In genomic region chr8:94140266-94140795, GRCm38 (mm10) we compare ENCODE assay signal across 30 mouse cellular contexts. TPM values are rescaled to one million over a fixed set of nuclear protein-coding genes. Genes with fewer than 3 reads are reported as not detected.
DNase-seq lines count a peak whose midpoint lies in the region; ATAC-seq lines count a peak whose summit lies in the region.
"Had no signal": no experiment of that assay in that cellular context is flagged by ENCODE, and none has a peak within 500 bp of the region (broad histone marks: within the 10 kb centered on the region; RNA-seq: fewer than 3 reads in every experiment).

No protein-coding gene starts in this region.

- DNase-seq in adrenal gland, adult 2 months = peak; percentile 55
- no peak for DNase-seq in adrenal gland, postnatal 4 days (ENCODE audit: low spot score in 2 of 2)
- peak; percentile 19 for DNase-seq in gastrocnemius, adult 18-20 months (ENCODE audit: low spot score)
- no peak for DNase-seq in gastrocnemius, postnatal 4 days (ENCODE audit: low spot score in 2 of 2)
- peak; percentile 18 for DNase-seq in gastrocnemius, postnatal 14 days
- DNase-seq: cerebellum, adult 11-12 months; cerebellum, adult 8-10 months; cerebellum, postnatal 10 days; cerebellum, postnatal 36 days; embryo, embryonic 11 days; heart, adult 18-20 months; heart, postnatal 10 days; heart, postnatal 4 days; kidney, adult 11 months; kidney, adult 8-10 months had no signal

- H3K4me3 ChIP-seq in midbrain, embryonic 16.5 days (ENCODE audit: low read depth, low read length) = no peak overlapping the region
- H3K4me3 ChIP-seq: embryonic facial prominence, embryonic 10.5 days; embryonic facial prominence, embryonic 13.5 days; erythroblast, embryonic 14.5 days; forebrain, embryonic 12.5 days; forebrain, embryonic 15.5 days; heart, embryonic 12.5 days; heart, embryonic 15.5 days; hindbrain, embryonic 12.5 days; hindbrain, embryonic 15.5 days; intestine, embryonic 15.5 days had no signal

- H3K36me3 ChIP-seq in midbrain, embryonic 16.5 days (ENCODE audit: control insufficient read depth, insufficient read depth, low read length) = no peaks in the 10 kb centered on the region
- H3K36me3 ChIP-seq: embryonic facial prominence, embryonic 10.5 days; embryonic facial prominence, embryonic 13.5 days; forebrain, embryonic 12.5 days; forebrain, embryonic 15.5 days; heart, embryonic 12.5 days; heart, embryonic 15.5 days; hindbrain, embryonic 12.5 days; hindbrain, embryonic 15.5 days; intestine, embryonic 15.5 days had no signal

- no peak overlapping the region for H3K9ac ChIP-seq in midbrain, embryonic 16.5 days (ENCODE audit: low read depth, low read length)
- H3K9ac ChIP-seq: embryonic facial prominence, embryonic 13.5 days; forebrain, embryonic 12.5 days; forebrain, embryonic 15.5 days; heart, embryonic 12.5 days; heart, embryonic 15.5 days; hindbrain, embryonic 12.5 days; hindbrain, embryonic 15.5 days; intestine, embryonic 15.5 days had no signal

- H3K9me3 ChIP-seq in midbrain, embryonic 16.5 days (replicated peaks; ENCODE audit: control insufficient read depth, low read length, poor library complexity, severe bottlenecking) = no peaks in the 10 kb centered on the region
- H3K9me3 ChIP-seq: embryonic facial prominence, embryonic 10.5 days; embryonic facial prominence, embryonic 13.5 days; forebrain, embryonic 12.5 days; forebrain, embryonic 15.5 days; heart, embryonic 15.5 days; hindbrain, embryonic 12.5 days; hindbrain, embryonic 15.5 days; intestine, embryonic 15.5 days had no signal

- intact Hi-C loops in gastrocnemius, postnatal 14 days (cut with DNase I; ENCODE audit: low total_unique reads) = no loop called here

- H3K27me3 ChIP-seq in midbrain, embryonic 16.5 days (ENCODE audit: control insufficient read depth, insufficient read depth, low read depth, low read length) = no peaks in the 10 kb centered on the region
- H3K27me3 ChIP-seq: embryonic facial prominence, embryonic 13.5 days; forebrain, embryonic 12.5 days; forebrain, embryonic 15.5 days; heart, embryonic 15.5 days; hindbrain, embryonic 15.5 days; intestine, embryonic 15.5 days had no signal

- H3K4me2 ChIP-seq in midbrain, embryonic 16.5 days (ENCODE audit: low read length) = no peak overlapping the region
- H3K4me2 ChIP-seq: embryonic facial prominence, embryonic 13.5 days; forebrain, embryonic 12.5 days; forebrain, embryonic 15.5 days; heart, embryonic 12.5 days; heart, embryonic 15.5 days; hindbrain, embryonic 12.5 days; hindbrain, embryonic 15.5 days; intestine, embryonic 15.5 days had no signal

- H3K27ac ChIP-seq in midbrain, embryonic 16.5 days (ENCODE audit: low read length) = no peak overlapping the region
- H3K27ac ChIP-seq: embryonic facial prominence, embryonic 10.5 days; embryonic facial prominence, embryonic 13.5 days; forebrain, embryonic 12.5 days; forebrain, embryonic 15.5 days; heart, embryonic 15.5 days; hindbrain, embryonic 12.5 days; hindbrain, embryonic 15.5 days; intestine, embryonic 15.5 days had no signal

- no peaks in the 10 kb centered on the region for H3K4me1 ChIP-seq in midbrain, embryonic 16.5 days (ENCODE audit: control insufficient read depth, insufficient read depth, low read length)
- H3K4me1 ChIP-seq: forebrain, embryonic 12.5 days; forebrain, embryonic 15.5 days; heart, embryonic 12.5 days; heart, embryonic 15.5 days; hindbrain, embryonic 12.5 days; hindbrain, embryonic 15.5 days had no signal

- no peak for ATAC-seq in midbrain, embryonic 16.5 days
- ATAC-seq: activated CD4-positive, CD25-positive, alpha-beta regulatory T cell, adult 4 months; forebrain, embryonic 15.5 days; intestine, embryonic 15.5 days had no signal

- 81% methylated on average over 4 of the region's 4 CpGs for WGBS in midbrain, embryonic 16.5 days

RNA-seq across cellular contexts. Expression of gene Mt4, which starts 3.3 kb away (rescaled TPM):
- total RNA-seq in adrenal gland, adult 2 months (2021) = not detected
- polyA plus RNA-seq in adrenal gland, adult 2 months (2012; rRNA removed) = not detected in 2 replicates
- total RNA-seq in adrenal gland, postnatal 4 days (2021) = not detected
- not detected for total RNA-seq in gastrocnemius, adult 18-20 months (2021)
- total RNA-seq in gastrocnemius, postnatal 4 days (2021) = not detected
- not detected for total RNA-seq in gastrocnemius, postnatal 14 days (2021)
- not detected in 2 replicates for polyA plus RNA-seq in midbrain, embryonic 16.5 days (2015; fragmentation: Nextera tagmentation; extraction: Ambion mirVana)
- total RNA-seq: heart, adult 18-20 months; heart, postnatal 10 days; heart, postnatal 4 days had no signal
- polyA plus RNA-seq: activated CD4-positive, CD25-positive, alpha-beta regulatory T cell, adult 4 months; brain, embryonic 14.5 days; cortical plate, adult 2 months; embryonic facial prominence, embryonic 10.5 days; embryonic facial prominence, embryonic 13.5 days; erythroblast, embryonic 14.5 days; forebrain, embryonic 12.5 days; forebrain, embryonic 15.5 days; gonadal fat pad, adult 2 months; heart, embryonic 12.5 days; heart, embryonic 15.5 days; hindbrain, embryonic 12.5 days; hindbrain, embryonic 15.5 days had no signal

RNA-seq across cellular contexts. Expression of gene Mt3, which starts 12.1 kb away (rescaled TPM):
- 1 to 10 TPM; 4.1 to 4.7 TPM for total RNA-seq in adrenal gland, adult 2 months (2021)
- polyA plus RNA-seq in adrenal gland, adult 2 months (2012; rRNA removed) = 1.0 and 1.9 TPM in 2 replicates
- total RNA-seq in adrenal gland, postnatal 4 days (2021) = 1 to 10 TPM; 6.5 to 6.9 TPM
- 1 to 10 TPM in 1 of 2 experiments, under 1 TPM in 1; 0.78 to 1.8 TPM for total RNA-seq in gastrocnemius, adult 18-20 months (2021)
- 10 to 100 TPM; 11.4 to 18.3 TPM for total RNA-seq in gastrocnemius, postnatal 4 days (2021)
- total RNA-seq in gastrocnemius, postnatal 14 days (2021) = 10 to 100 TPM in 1 of 2 experiments, 1 to 10 TPM in 1; 5.8 to 11.2 TPM
- 141 and 227 TPM in 2 replicates for polyA plus RNA-seq in midbrain, embryonic 16.5 days (2015; fragmentation: Nextera tagmentation; extraction: Ambion mirVana)
- polyA plus RNA-seq: activated CD4-positive, CD25-positive, alpha-beta regulatory T cell, adult 4 months; erythroblast, embryonic 14.5 days had no signal

RNA-seq across cellular contexts. Expression of gene Mt2, which starts 32.1 kb away (rescaled TPM):
- 100 to 1,000 TPM; 158 to 202 TPM for total RNA-seq in adrenal gland, adult 2 months (2021)
- 19.3 and 19.6 TPM in 2 replicates for polyA plus RNA-seq in adrenal gland, adult 2 months (2012; rRNA removed)
- 100 to 1,000 TPM; 179 to 183 TPM for total RNA-seq in adrenal gland, postnatal 4 days (2021)
- total RNA-seq in gastrocnemius, adult 18-20 months (2021) = 100 to 1,000 TPM in 1 of 2 experiments, 10 to 100 TPM in 1; 18.7 to 229 TPM
- total RNA-seq in gastrocnemius, postnatal 4 days (2021) = 100 to 1,000 TPM in 1 of 2 experiments, 10 to 100 TPM in 1; 83.6 to 103 TPM
- 100 to 1,000 TPM in 1 of 2 experiments, 10 to 100 TPM in 1; 20.2 to 206 TPM for total RNA-seq in gastrocnemius, postnatal 14 days (2021)
- 11.5 and 17.9 TPM in 2 replicates for polyA plus RNA-seq in midbrain, embryonic 16.5 days (2015; fragmentation: Nextera tagmentation; extraction: Ambion mirVana)
- polyA plus RNA-seq: activated CD4-positive, CD25-positive, alpha-beta regulatory T cell, adult 4 months had no signal

RNA-seq across cellular contexts. Expression of gene Mt1, which starts 38.6 kb away (rescaled TPM):
- 100 to 1,000 TPM; 282 to 394 TPM for total RNA-seq in adrenal gland, adult 2 months (2021)
- 895 and 922 TPM in 2 replicates for polyA plus RNA-seq in adrenal gland, adult 2 months (2012; rRNA removed)
- total RNA-seq in adrenal gland, postnatal 4 days (2021) = 100 to 1,000 TPM; 241 to 243 TPM
- total RNA-seq in gastrocnemius, adult 18-20 months (2021) = 100 to 1,000 TPM in 1 of 2 experiments, 10 to 100 TPM in 1; 22.5 to 181 TPM
- total RNA-seq in gastrocnemius, postnatal 4 days (2021) = 10 to 100 TPM; 42.4 to 49.1 TPM
- total RNA-seq in gastrocnemius, postnatal 14 days (2021) = 100 to 1,000 TPM in 1 of 2 experiments, 10 to 100 TPM in 1; 18.6 to 129 TPM
- 51.8 and 86.0 TPM in 2 replicates for polyA plus RNA-seq in midbrain, embryonic 16.5 days (2015; fragmentation: Nextera tagmentation; extraction: Ambion mirVana)

RNA-seq across cellular contexts. Expression of gene Bbs2, which starts 41.6 kb away (rescaled TPM):
- total RNA-seq in adrenal gland, adult 2 months (2021) = 10 to 100 TPM; 17.1 to 18.1 TPM
- 26.5 and 31.0 TPM in 2 replicates for polyA plus RNA-seq in adrenal gland, adult 2 months (2012; rRNA removed)
- 10 to 100 TPM; 29.4 to 29.6 TPM for total RNA-seq in adrenal gland, postnatal 4 days (2021)
- total RNA-seq in gastrocnemius, adult 18-20 months (2021) = 1 to 10 TPM; 2.2 to 2.5 TPM
- 1 to 10 TPM; 8.3 to 8.6 TPM for total RNA-seq in gastrocnemius, postnatal 4 days (2021)
- 1 to 10 TPM; 3.1 to 3.7 TPM for total RNA-seq in gastrocnemius, postnatal 14 days (2021)
- 22.0 and 22.9 TPM in 2 replicates for polyA plus RNA-seq in midbrain, embryonic 16.5 days (2015; fragmentation: Nextera tagmentation; extraction: Ambion mirVana)

Comparison
In these comparisons a context has a peak if more than half of its experiments do, and no peak if none do; other contexts are left out.
1. DNase-seq: peak in adrenal gland, adult 2 months (single experiment), gastrocnemius, adult 18-20 months (single experiment) and gastrocnemius, postnatal 14 days (single experiment); none in adrenal gland, postnatal 4 days (0 of 2) and gastrocnemius, postnatal 4 days (0 of 2).